Mouse (Mus musculus) limb, embryonic 14.5 days (tissue): ENCODE results near the gene Slco1c1. TPM values are rescaled to one million over a fixed set of nuclear protein-coding genes. Genes with fewer than 3 reads are reported as not detected.
A peak's percentile ranks its signal among the peaks of the same experiment; 100 is the strongest.

Source experiments
- ATAC-seq: fragments of 200-750 bp; cut with Nextera tagmentation; 2 replicates; pipeline ENCODE4 v1.8.0; 2017; ENCODE audit warnings: low read depth, moderate number of reproducible peaks, moderate TSS enrichment; ENCODE audit not compliant: low FRiP score
- DNase-seq: peaks from one replicate; pipeline ENCODE4 v3.0.0-alpha.2; 2015; ENCODE audit warnings: low spot score
- H3K27ac ChIP-seq: fragments of 300-500 bp; sonication (generic); replicated peaks from 2 replicates; pipeline ENCODE4 v1.5.1; 2014; ENCODE audit warnings: low read depth, mild to moderate bottlenecking, low read length, moderate library complexity, mixed read lengths
- H3K27me3 ChIP-seq: fragments of 300-500 bp; sonication (generic); 2 replicates; pipeline ENCODE4 v1.6.1; 2014; ENCODE audit warnings: low read length, mixed read lengths; ENCODE audit not compliant: control insufficient read depth, insufficient read depth
- H3K36me3 ChIP-seq: fragments of 300-500 bp; sonication (generic); 2 replicates; pipeline ENCODE4 v1.6.1; 2014; ENCODE audit warnings: mild to moderate bottlenecking, low read length, moderate library complexity, mixed read lengths; ENCODE audit not compliant: control insufficient read depth, insufficient read depth
- H3K4me1 ChIP-seq: fragments of 300-500 bp; sonication (generic); 2 replicates; pipeline ENCODE4 v1.6.1; 2014; ENCODE audit warnings: antibody characterized with exemption, low read length, mixed read lengths; ENCODE audit not compliant: control insufficient read depth, insufficient read depth
- H3K4me2 ChIP-seq: fragments of 300-500 bp; sonication (generic); replicated peaks from 2 replicates; pipeline ENCODE4 v1.6.1; 2014; ENCODE audit warnings: low read depth, mild to moderate bottlenecking, low read length, moderate library complexity; ENCODE audit not compliant: severe bottlenecking
- H3K4me3 ChIP-seq: fragments of 300-500 bp; sonication (generic); replicated peaks from 2 replicates; pipeline ENCODE4 v1.5.1; 2014; ENCODE audit warnings: low read length
- H3K9ac ChIP-seq: fragments of 300-500 bp; sonication (generic); 2 replicates; pipeline ENCODE4 v1.6.1; 2014; ENCODE audit warnings: mild to moderate bottlenecking, low read depth, low read length, moderate library complexity; ENCODE audit not compliant: severe bottlenecking
- H3K9me3 ChIP-seq: fragments of 300-500 bp; sonication (generic); 2 replicates; pipeline ENCODE4 v1.6.1; 2016; ENCODE audit warnings: low read length; ENCODE audit not compliant: control insufficient read depth
- POLR2A ChIP-seq: fragments of 200-500 bp; IDR thresholded peaks from 2 replicates; pipeline ENCODE4 v1.8.0; 2012; ENCODE audit warnings: inconsistent platforms, mild to moderate bottlenecking, moderate library complexity, borderline replicate concordance; ENCODE audit not compliant: insufficient read depth, insufficient read length; ENCODE audit errors: extremely low read depth
- WGBS: fragments of 180-500 bp; shearing (Covaris S2); extraction: QIAGEN DNeasy Blood & Tissue Kit; methylation state at CpG from one replicate; pipeline ENCODE4 v1.1.7; 2014; 5-methylcytosine and 5-hydroxymethylcytosine counted together
- polyA plus RNA-seq, 2 experiments: library from polyadenylated mRNA; depleted of rRNA in 1 of 2; stranded (reverse) in 1 of 2; unstranded in 1 of 2; fragments of >200 nt; fragmentation: Nextera tagmentation in 1 of 2; extraction: Ambion mirVana in 1 of 2; gene quantifications; 2 replicates each; pipeline versions ENCODE4 v1.2.1 to v1.2.3; 2012 to 2014

Slco1c1 gene
- polyA plus RNA-seq (2012; rRNA removed) (0.26 and 0.29 TPM in 2 replicates), polyA plus RNA-seq (2014; fragmentation: Nextera tagmentation; extraction: Ambion mirVana) (0.33 and 0.43 TPM in 2 replicates)

- Histone ChIP-seq H3K36me3 (no peaks in the 10 kb centered on the region), H3K27ac (no peak within 1 kb of the TSS), H3K4me1 (no peaks in the 10 kb centered on the region), H3K4me3 (no peak within 1 kb of the TSS), H3K9ac (no peak within 1 kb of the TSS), H3K4me2 (no peak within 1 kb of the TSS), H3K9me3 (no peaks in the 10 kb centered on the region), H3K27me3 (no peaks in the 10 kb centered on the region)
- no peak for ATAC-seq
- WGBS, result 62% methylated on average over 2 of the region's 2 CpGs
- no peak for TF ChIP-seq POLR2A
- no peak for DNase-seq
These were observed at the start of gene Slco1c1 for GRCm38 (mm10) chr6:141523747-141524640. Gene Slco1c1, plus strand, starts transcription at chr6:141524368.

DNA sequence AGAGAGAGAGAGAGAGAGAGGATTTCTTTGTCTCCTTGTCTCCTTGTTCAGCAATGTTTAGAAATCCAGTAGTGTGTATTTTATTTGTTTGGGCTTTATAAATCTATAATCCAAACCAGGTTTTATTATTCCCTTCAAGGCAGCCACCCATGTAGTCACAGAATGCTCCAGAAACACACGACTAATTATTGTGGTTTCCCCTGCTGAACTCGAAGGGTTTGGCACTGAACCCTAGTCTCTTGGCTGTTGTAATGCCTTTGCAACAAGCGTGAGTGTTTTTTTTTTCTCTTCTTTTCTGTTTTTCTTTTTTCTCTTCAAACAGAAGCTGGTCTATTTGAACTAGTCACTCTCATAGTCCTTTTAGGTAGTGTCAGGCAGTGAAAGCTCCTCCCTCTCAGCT is 49.5 kb upstream of the Slco1c1 start:
- 0 out of 2 replicates have a peak, but pooled peaks cover 5% of the 10 kb centered on the region for H3K4me1 ChIP-seq
- no peak overlapping the region for H3K27ac ChIP-seq
- H3K9ac ChIP-seq, result no peak overlapping the region
- peak; percentile 44 for DNase-seq
- WGBS, result 13% methylated on average over 3 of the region's 3 CpGs
- ATAC-seq, result no peak
- H3K36me3 ChIP-seq, result peaks cover 8% of the 10 kb centered on the region; the same call in 1 of the 2 replicates
- H3K27me3 ChIP-seq, result no peaks in the 10 kb centered on the region
- no peak overlapping the region for H3K4me2 ChIP-seq
- H3K4me3 ChIP-seq, result no peak overlapping the region
- no peak for TF ChIP-seq POLR2A
- H3K9me3 ChIP-seq, result no peaks in the 10 kb centered on the region

DNA sequence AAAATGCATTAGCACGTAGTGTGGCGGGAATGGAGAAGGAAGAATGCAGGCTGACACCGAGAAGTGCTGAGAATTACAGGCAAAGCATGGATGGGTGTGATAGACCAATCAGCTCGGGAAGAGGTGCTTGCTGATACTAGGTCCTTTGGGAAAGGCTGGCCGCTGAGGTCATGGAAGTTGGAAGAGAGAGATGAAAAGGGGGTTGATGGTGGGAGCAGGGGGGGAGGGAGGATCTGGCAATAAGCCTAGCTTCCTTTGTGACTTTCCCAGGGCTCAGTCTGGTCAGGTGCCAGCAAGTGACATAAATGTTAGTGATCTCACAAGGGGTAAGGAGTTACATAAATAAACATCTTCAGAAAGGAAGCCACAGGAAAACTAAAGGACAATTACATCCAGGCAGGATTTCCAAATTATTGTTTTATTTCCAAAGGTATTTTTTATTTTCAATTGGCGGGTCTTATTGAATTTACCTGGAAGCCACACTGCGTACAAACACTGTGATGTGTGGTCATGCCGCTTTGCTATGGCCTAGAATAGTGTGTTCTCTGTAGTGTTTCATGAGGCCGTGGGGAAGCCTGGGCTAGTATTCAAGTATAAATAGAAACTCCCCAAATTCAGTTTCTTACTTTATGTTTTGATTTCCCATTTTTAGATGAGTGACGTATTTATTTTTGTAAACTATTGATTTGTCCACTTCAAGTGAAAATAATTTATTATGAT is 38.7 kb upstream of the Slco1c1 start:
- TF ChIP-seq POLR2A, result no peak
- no peak; the same call in 1 of the 2 replicates for ATAC-seq
- Histone ChIP-seq H3K4me2 (no peak overlapping the region), H3K9ac (no peak overlapping the region), H3K4me3 (no peak overlapping the region), H3K9me3 (no peaks in the 10 kb centered on the region), H3K27me3 (no peaks in the 10 kb centered on the region), H3K27ac (no peak overlapping the region), H3K36me3 (peaks cover 20% of the 10 kb centered on the region), H3K4me1 (no peaks in the 10 kb centered on the region)
- WGBS, result 61% methylated on average over 10 of the region's 10 CpGs
- peak; percentile 49 for DNase-seq

DNA sequence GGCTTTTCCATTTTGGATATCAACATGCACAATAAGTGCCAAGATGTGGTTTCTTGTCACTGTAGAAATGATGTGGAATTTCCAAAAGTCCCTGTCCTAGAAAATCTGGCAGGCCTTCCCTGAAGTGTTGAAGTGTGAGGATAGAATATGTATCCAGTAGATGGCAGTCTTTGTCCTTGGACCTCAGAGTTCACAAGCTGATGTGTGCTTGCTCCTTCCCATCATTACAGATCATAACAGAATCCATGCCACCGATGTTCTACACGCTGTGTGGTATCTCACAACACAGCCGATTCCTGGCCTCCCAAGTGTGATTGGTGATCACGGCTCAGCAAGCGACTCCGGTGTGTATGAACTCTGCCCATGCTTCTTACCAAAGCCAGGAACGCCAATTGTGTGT is 36.9 kb upstream of the Slco1c1 start:
- Histone ChIP-seq H3K4me2 (no peak overlapping the region), H3K27me3 (no peaks in the 10 kb centered on the region), H3K9ac (no peak overlapping the region), H3K4me3 (no peak overlapping the region), H3K27ac (no peak overlapping the region), H3K9me3 (no peaks in the 10 kb centered on the region), H3K36me3 (peaks cover 15% of the 10 kb centered on the region), H3K4me1 (no peaks in the 10 kb centered on the region)
- 67% methylated on average over 7 of the region's 7 CpGs for WGBS
- DNase-seq (peak; percentile 59), ATAC-seq (0 out of 2 replicates have a peak, but pooled peaks have one; percentile 19)
- TF ChIP-seq POLR2A, result no peak

DNA sequence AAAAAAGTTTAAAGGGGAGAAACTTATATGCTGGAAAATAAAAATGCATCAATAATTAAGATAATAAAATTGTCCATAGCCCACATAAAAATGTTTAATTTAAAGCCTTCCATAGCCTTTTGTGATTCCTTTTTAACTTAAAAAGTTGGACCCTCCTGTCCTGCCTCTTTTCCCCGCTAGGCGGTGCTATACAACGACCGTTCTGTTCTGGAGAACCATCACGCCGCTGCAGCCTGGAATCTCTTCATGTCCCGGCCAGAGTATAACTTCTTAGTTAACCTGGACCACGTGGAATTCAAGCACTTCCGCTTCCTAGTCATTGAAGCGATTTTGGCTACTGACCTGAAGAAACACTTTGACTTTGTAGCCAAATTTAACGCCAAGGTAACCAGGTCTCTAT is 35.5 kb upstream of the Slco1c1 start:
- DNase-seq, result peak; percentile 64
- WGBS, result 15% methylated on average over 11 of the region's 11 CpGs

More for the DNA sequence above, 35.5 kb upstream of the Slco1c1 start:
- no peak for ATAC-seq
- no peak for TF ChIP-seq POLR2A
- Histone ChIP-seq H3K27me3 (no peaks in the 10 kb centered on the region), H3K27ac (no peak overlapping the region), H3K9ac (no peak overlapping the region), H3K4me3 (no peak overlapping the region), H3K4me1 (no peaks in the 10 kb centered on the region), H3K4me2 (no peak overlapping the region), H3K9me3 (no peaks in the 10 kb centered on the region), H3K36me3 (peaks cover 20% of the 10 kb centered on the region)
